8 mouse cellular contexts compared by ENCODE assay signal in genomic region chr10:78244438-78245224, GRCm38 (mm10). TPM values are rescaled to one million over a fixed set of nuclear protein-coding genes. Genes with fewer than 3 reads are reported as not detected.
DNase-seq lines count a peak whose midpoint lies in the region; ATAC-seq lines count a peak whose summit lies in the region.

Gene Trappc10, minus strand, starts transcription at chr10:78244641.

- intact Hi-C loops in gastrocnemius, postnatal 14 days (cut with DNase I; ENCODE audit: low total_unique reads) = no loop called here
- intact Hi-C loops in left cerebral cortex, postnatal 10 days (cut with DNase I) = no loop called here

- peak; percentile 82 for DNase-seq in adipocyte (ENCODE audit: low spot score)
- DNase-seq in embryo, embryonic 10 days (ENCODE audit: low spot score) = peak; percentile 86
- peak; percentile 89 for DNase-seq in gastrocnemius, postnatal 14 days
- peak; percentile 70 to 92 for DNase-seq in left cerebral cortex, postnatal 10 days (ENCODE audit: extremely low spot score in 1 of 2, low spot score in 2 of 2)
- DNase-seq in right cerebral cortex, postnatal 25 days = peak; percentile 92
- DNase-seq in urinary bladder, postnatal 4 days (ENCODE audit: low spot score in 2 of 2) = peak; percentile 83 to 86

- ATAC-seq in inflammation-experienced regulatory T-cells, adult 6 months = peak; percentile 86
- ATAC-seq in megakaryocyte-erythroid progenitor cell, adult 5-6 weeks (replicated peaks; ENCODE audit: low FRiP score, low TSS enrichment, poor library complexity, severe bottlenecking) = peak; percentile 87

RNA-seq across cellular contexts. Expression of gene Trappc10, which starts in this region (rescaled TPM):
- 10 to 100 TPM; 30.3 to 31.7 TPM for total RNA-seq in gastrocnemius, postnatal 14 days (2021)
- 10 to 100 TPM in 1 of 3 experiments, 1 to 10 TPM in 2; 5.0 to 10.6 (median 9.2) TPM for polyA plus RNA-seq in inflammation-experienced regulatory T-cells, adult 6 months (2017; shearing (Covaris generic))
- 10 to 100 TPM; 81.8 to 84.3 TPM for total RNA-seq in left cerebral cortex, postnatal 10 days (2021)
- total RNA-seq in megakaryocyte-erythroid progenitor cell, adult 5-6 weeks (2014; fragmentation: Nextera tagmentation) = 52.9 and 57.7 TPM in 2 replicates
- 26.6 and 29.5 TPM in 2 replicates for total RNA-seq in megakaryocyte-erythroid progenitor cell, adult 5-6 weeks (2017)

Comparison
In these comparisons a context has a peak if more than half of its experiments do, and no peak if none do; other contexts are left out.
1. Peak in every context shown above with its lines: DNase-seq and ATAC-seq.